Mouse (Mus musculus): ENCODE measurements around the gene Rrp15. TPM values are rescaled to one million over a fixed set of nuclear protein-coding genes. Genes with fewer than 3 reads are reported as not detected.

Gene Rrp15
- polyA plus RNA-seq, 1 experiment: 13.4 TPM

GRCm38 (mm10) chr1:186702391-186703255 is 46.5 kb downstream of the Rrp15 start:
- H3K4me1 ChIP-seq (ENCODE audit: control insufficient read depth, insufficient read depth, insufficient read length, low read length): no peaks in the 10 kb centered on the region
- H3K27ac ChIP-seq (replicated peaks; ENCODE audit: low read depth, low read length): no peak overlapping the region
- H3K4me3 ChIP-seq (ENCODE audit: insufficient read depth, low read depth, low read length): peak overlapping the region; percentile 38

- no peak overlapping the region for H3K4me3 ChIP-seq (ENCODE audit: insufficient read depth, low read depth, low read length)
Measured at GRCm38 (mm10) chr1:186701206-186701905, 47.8 kb downstream of the Rrp15 start.

GRCm38 (mm10) chr1:186700496-186700895 is 48.7 kb downstream of the Rrp15 start:
- Histone ChIP-seq H3K4me1 (ENCODE audit: control insufficient read depth, insufficient read depth, insufficient read length, low read length) (no peaks in the 10 kb centered on the region), H3K27ac (replicated peaks; ENCODE audit: low read depth, low read length) (no peak overlapping the region), H3K4me3 (ENCODE audit: insufficient read depth, low read depth, low read length) (no peak overlapping the region)

More at GRCm38 (mm10) chr1:186701206-186701905, 47.8 kb downstream of the Rrp15 start:
- Histone ChIP-seq H3K4me1 (ENCODE audit: control insufficient read depth, insufficient read depth, insufficient read length, low read length) (no peaks in the 10 kb centered on the region), H3K27ac (replicated peaks; ENCODE audit: low read depth, low read length) (no peak overlapping the region)

GRCm38 (mm10) chr1:186698583-186699338 is 50.4 kb downstream of the Rrp15 start:
- Histone ChIP-seq H3K27ac (replicated peaks; ENCODE audit: low read depth, low read length) (no peak overlapping the region), H3K4me3 (ENCODE audit: insufficient read depth, low read depth, low read length) (no peak overlapping the region), H3K4me1 (ENCODE audit: control insufficient read depth, insufficient read depth, insufficient read length, low read length) (no peaks in the 10 kb centered on the region)

GRCm38 (mm10) chr1:186696231-186696630 is 52.9 kb downstream of the Rrp15 start:
- H3K4me1 ChIP-seq (ENCODE audit: control insufficient read depth, insufficient read depth, insufficient read length, low read length): no peaks in the 10 kb centered on the region
- no peak overlapping the region for H3K27ac ChIP-seq (replicated peaks; ENCODE audit: low read depth, low read length)
- no peak overlapping the region for H3K4me3 ChIP-seq (ENCODE audit: insufficient read depth, low read depth, low read length)

- no peak overlapping the region for H3K27ac ChIP-seq (replicated peaks; ENCODE audit: low read depth, low read length)
- no peaks in the 10 kb centered on the region for H3K4me1 ChIP-seq (ENCODE audit: control insufficient read depth, insufficient read depth, insufficient read length, low read length)
- H3K4me3 ChIP-seq (ENCODE audit: insufficient read depth, low read depth, low read length): no peak overlapping the region
Measured at GRCm38 (mm10) chr1:186695361-186695760, 53.8 kb downstream of the Rrp15 start.

GRCm38 (mm10) chr1:186692370-186692769 is 56.8 kb downstream of the Rrp15 start:
- Histone ChIP-seq H3K4me3 (ENCODE audit: insufficient read depth, low read depth, low read length) (no peak overlapping the region), H3K4me1 (ENCODE audit: control insufficient read depth, insufficient read depth, insufficient read length, low read length) (no peaks in the 10 kb centered on the region), H3K27ac (replicated peaks; ENCODE audit: low read depth, low read length) (no peak overlapping the region)

- no peak overlapping the region for H3K4me3 ChIP-seq (ENCODE audit: insufficient read depth, low read depth, low read length)
- no peaks in the 10 kb centered on the region for H3K4me1 ChIP-seq (ENCODE audit: control insufficient read depth, insufficient read depth, insufficient read length, low read length)
- no peak overlapping the region for H3K27ac ChIP-seq (replicated peaks; ENCODE audit: low read depth, low read length)
Measured at GRCm38 (mm10) chr1:186691708-186692107, 57.5 kb downstream of the Rrp15 start.

- no peak overlapping the region for H3K27ac ChIP-seq (replicated peaks; ENCODE audit: low read depth, low read length)
- H3K4me3 ChIP-seq (ENCODE audit: insufficient read depth, low read depth, low read length): no peak overlapping the region
- H3K4me1 ChIP-seq (ENCODE audit: control insufficient read depth, insufficient read depth, insufficient read length, low read length): peaks cover 2% of the 10 kb centered on the region; the same call in 1 of the 2 replicates
Measured at GRCm38 (mm10) chr1:186684041-186684440, 65.1 kb downstream of the Rrp15 start.

GRCm38 (mm10) chr1:186682606-186683005 is 66.6 kb downstream of the Rrp15 start:
- peaks cover 2% of the 10 kb centered on the region; the same call in 1 of the 2 replicates for H3K4me1 ChIP-seq (ENCODE audit: control insufficient read depth, insufficient read depth, insufficient read length, low read length)
- no peak overlapping the region for H3K27ac ChIP-seq (replicated peaks; ENCODE audit: low read depth, low read length)
- no peak overlapping the region for H3K4me3 ChIP-seq (ENCODE audit: insufficient read depth, low read depth, low read length)

GRCm38 (mm10) chr1:186677614-186678013 is 71.5 kb downstream of the Rrp15 start:
- Histone ChIP-seq H3K27ac (replicated peaks; ENCODE audit: low read depth, low read length) (no peak overlapping the region), H3K4me3 (ENCODE audit: insufficient read depth, low read depth, low read length) (no peak overlapping the region), H3K4me1 (ENCODE audit: control insufficient read depth, insufficient read depth, insufficient read length, low read length) (peaks cover under 1% of the 10 kb centered on the region; the same call in 1 of the 2 replicates)

- Histone ChIP-seq H3K4me3 (ENCODE audit: insufficient read depth, low read depth, low read length) (no peak overlapping the region), H3K27ac (replicated peaks; ENCODE audit: low read depth, low read length) (no peak overlapping the region), H3K4me1 (ENCODE audit: control insufficient read depth, insufficient read depth, insufficient read length, low read length) (no peaks in the 10 kb centered on the region)
Measured at GRCm38 (mm10) chr1:186676199-186676598, 73.0 kb downstream of the Rrp15 start.

- Histone ChIP-seq H3K4me1 (ENCODE audit: control insufficient read depth, insufficient read depth, insufficient read length, low read length) (0 out of 2 replicates have a peak, but pooled peaks cover 3% of the 10 kb centered on the region), H3K27ac (replicated peaks; ENCODE audit: low read depth, low read length) (no peak overlapping the region), H3K4me3 (ENCODE audit: insufficient read depth, low read depth, low read length) (no peak overlapping the region)
Measured at GRCm38 (mm10) chr1:186675263-186675662, 73.9 kb downstream of the Rrp15 start.

- Histone ChIP-seq H3K4me1 (ENCODE audit: control insufficient read depth, insufficient read depth, insufficient read length, low read length) (0 out of 2 replicates have a peak, but pooled peaks cover 4% of the 10 kb centered on the region), H3K4me3 (ENCODE audit: insufficient read depth, low read depth, low read length) (no peak overlapping the region), H3K27ac (replicated peaks; ENCODE audit: low read depth, low read length) (no peak overlapping the region)
Measured at GRCm38 (mm10) chr1:186674621-186675020, 74.5 kb downstream of the Rrp15 start.

- no peak overlapping the region for H3K4me3 ChIP-seq (ENCODE audit: insufficient read depth, low read depth, low read length)
- H3K4me1 ChIP-seq (ENCODE audit: control insufficient read depth, insufficient read depth, insufficient read length, low read length): 0 out of 2 replicates have a peak, but pooled peaks cover 4% of the 10 kb centered on the region
- H3K27ac ChIP-seq (replicated peaks; ENCODE audit: low read depth, low read length): no peak overlapping the region
Measured at GRCm38 (mm10) chr1:186673166-186673565, 76.0 kb downstream of the Rrp15 start.
